Mouse (Mus musculus) G1E-ER4 (cell line): ENCODE results near the gene Pdk2. TPM values are rescaled to one million over a fixed set of nuclear protein-coding genes. Genes with fewer than 3 reads are reported as not detected.

ENCODE experiments used
- GATA1 ChIP-seq: IDR thresholded peaks from one replicate; pipeline ENCODE4 v1.8.0; 2012; ENCODE audit warnings: low read length, inconsistent platforms
- polyA plus RNA-seq: library from polyadenylated mRNA; stranded (reverse); fragments of >175 nt; gene quantifications from 2 replicates; pipeline ENCODE4 v1.2.3, GENCODE M21; 2012

The Pdk2 gene
- polyA plus RNA-seq, 1 experiment, result 32.6 TPM

DNA sequence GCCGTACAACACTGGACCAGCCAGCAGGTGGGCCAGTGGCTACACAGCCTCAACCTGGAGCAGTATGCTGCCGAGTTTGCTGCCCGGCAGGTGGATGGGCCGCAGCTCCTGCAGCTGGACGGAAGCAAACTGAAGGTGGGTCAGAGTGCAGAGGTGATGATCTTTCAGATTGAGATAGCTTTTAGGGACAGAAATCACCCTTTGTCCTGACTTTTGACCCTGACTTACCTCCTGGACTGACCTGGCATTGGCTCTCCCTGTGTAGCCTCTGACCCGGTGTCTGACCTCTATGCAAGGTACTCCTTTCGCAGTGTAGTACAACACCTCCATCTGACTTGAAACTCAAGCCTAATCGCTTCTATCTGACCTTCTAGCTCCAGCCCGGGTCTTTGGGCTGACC, 17.7 kb downstream of the Pdk2 start:
- TF ChIP-seq GATA1, result no peak

- no peak for TF ChIP-seq GATA1
Observed at GRCm38 (mm10) chr11:95022237-95022992, 18.7 kb downstream of the Pdk2 start.

DNA sequence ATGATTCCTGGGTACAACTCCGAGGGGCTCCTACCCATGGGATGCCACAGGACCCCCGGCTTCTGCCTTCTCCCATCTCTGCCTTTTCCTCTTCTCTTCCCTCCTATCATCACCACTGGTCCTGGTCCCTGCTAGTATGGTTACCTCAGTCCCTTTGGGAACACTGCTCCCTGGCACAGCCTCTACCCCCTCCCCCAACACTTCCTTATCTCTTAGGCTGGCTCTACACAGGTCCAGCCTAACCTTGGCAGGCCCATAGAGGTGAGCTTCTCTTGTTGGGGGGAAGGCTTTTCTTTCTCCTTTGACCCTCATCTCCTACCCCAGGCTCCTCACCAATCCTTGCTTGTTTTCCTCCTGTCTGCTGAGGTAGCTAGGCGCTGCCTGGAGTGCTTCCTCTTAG, 25.7 kb downstream of the Pdk2 start:
- no peak for TF ChIP-seq GATA1

- TF ChIP-seq GATA1, result no peak
Observed at GRCm38 (mm10) chr11:95012487-95012886, 28.7 kb downstream of the Pdk2 start.

- peak; percentile 99 for TF ChIP-seq GATA1
Observed at GRCm38 (mm10) chr11:95012075-95012474, 29.1 kb downstream of the Pdk2 start.

GRCm38 (mm10) chr11:95011416-95011815, 29.7 kb downstream of the Pdk2 start:
- no peak for TF ChIP-seq GATA1

DNA sequence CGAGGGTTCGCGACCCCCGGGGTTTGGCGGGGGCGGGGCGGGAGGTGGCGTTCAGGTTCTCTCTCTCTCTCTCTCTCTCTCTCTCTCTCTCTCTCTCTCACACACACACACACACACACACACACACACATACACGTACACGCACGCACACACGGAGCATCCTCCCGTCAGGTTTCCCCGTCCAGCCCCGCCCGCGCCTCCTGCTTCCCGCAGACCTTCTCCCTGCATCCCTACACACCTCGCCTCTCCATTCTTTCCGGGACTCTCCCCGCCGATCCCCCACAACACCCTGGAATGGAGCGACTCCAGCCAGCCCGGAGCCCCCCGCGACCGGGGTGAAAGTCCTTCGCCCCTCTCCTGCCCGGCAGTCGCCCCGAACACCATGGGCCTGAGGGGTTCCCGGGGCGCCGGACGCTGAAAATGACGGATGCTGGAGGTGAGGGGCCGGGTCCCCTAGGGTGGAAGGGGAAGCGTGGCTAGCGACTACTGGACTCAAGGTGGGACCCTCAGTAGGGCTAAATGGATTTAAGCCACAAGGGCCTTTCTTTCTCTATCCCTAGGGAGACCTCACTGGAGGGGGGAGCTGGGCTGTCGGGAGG, 30.9 kb downstream of the Pdk2 start:
- TF ChIP-seq GATA1, result no peak

GRCm38 (mm10) chr11:95009629-95010014, 31.5 kb downstream of the Pdk2 start, which contains the start of gene Samd14:
Gene Samd14, plus strand, starts transcription at chr11:95009879.
- TF ChIP-seq GATA1, result no peak

GRCm38 (mm10) chr11:95008661-95009628, 32.2 kb downstream of the Pdk2 start:
- TF ChIP-seq GATA1, result no peak

- TF ChIP-seq GATA1, result no peak
Observed at GRCm38 (mm10) chr11:95007418-95007817, 33.7 kb downstream of the Pdk2 start.

GRCm38 (mm10) chr11:95006525-95007219, 34.5 kb downstream of the Pdk2 start:
- TF ChIP-seq GATA1, result no peak

DNA sequence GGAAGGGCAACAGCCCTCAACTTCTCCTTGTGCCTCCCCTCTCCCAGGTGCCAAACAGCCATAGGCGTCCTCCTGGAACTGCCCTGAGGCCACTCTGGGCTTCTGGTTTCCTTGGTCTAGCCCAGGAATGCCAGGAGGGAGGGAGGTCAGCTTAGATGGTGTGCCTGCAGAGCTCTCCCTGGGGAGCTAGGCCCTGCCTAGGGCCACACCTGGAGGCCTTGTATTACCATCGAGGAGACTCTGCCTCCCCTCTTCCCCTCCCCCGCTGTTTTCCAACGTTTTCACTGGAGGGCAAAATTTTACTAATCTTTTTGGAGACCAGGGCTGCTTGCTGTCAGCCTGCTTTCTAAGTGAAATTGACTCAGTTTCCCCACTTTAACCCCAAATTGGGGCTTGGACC, 35.1 kb downstream of the Pdk2 start:
- no peak for TF ChIP-seq GATA1

GRCm38 (mm10) chr11:95004937-95005198, 36.3 kb downstream of the Pdk2 start:
- no peak for TF ChIP-seq GATA1

GRCm38 (mm10) chr11:95004136-95004936, 36.8 kb downstream of the Pdk2 start:
- TF ChIP-seq GATA1, result no peak

GRCm38 (mm10) chr11:95002705-95003104, 38.4 kb downstream of the Pdk2 start:
- no peak for TF ChIP-seq GATA1
